Mouse (Mus musculus): ENCODE results near the gene Pdgfb. TPM values are rescaled to one million over a fixed set of nuclear protein-coding genes. Genes with fewer than 3 reads are reported as not detected.

The Pdgfb gene
- polyA plus RNA-seq (2014; fragmentation: Nextera tagmentation; extraction: Ambion mirVana), result 5.0 and 5.8 TPM in 2 replicates

GRCm38 (mm10) chr15:80014321-80015210 is at the start of gene Pdgfb:
Pdgfb (minus strand) TSS chr15:80014977.
- Histone ChIP-seq H3K27ac (ENCODE audit: low read depth, low read length) (peak within 1 kb of the TSS; percentile 43; the same call in 1 of the 2 replicates), H3K27me3 (ENCODE audit: control insufficient read depth, insufficient read depth, low read length) (peaks cover 56% of the 10 kb centered on the region), H3K9ac (ENCODE audit: low read depth, low read length) (peak within 1 kb of the TSS; percentile 82), H3K9me3 (ENCODE audit: control insufficient read depth, low read length) (no peaks in the 10 kb centered on the region), H3K4me3 (ENCODE audit: low read length) (peak within 1 kb of the TSS; percentile 67), H3K4me2 (replicated peaks; ENCODE audit: low read depth, low read length) (peak within 1 kb of the TSS; percentile 99), H3K36me3 (ENCODE audit: control insufficient read depth, insufficient read depth, low read length) (no peaks in the 10 kb centered on the region), H3K4me1 (ENCODE audit: control insufficient read depth, insufficient read depth, low read length) (peaks cover 29% of the 10 kb centered on the region; the same call in 1 of the 2 replicates)
- no peak for ATAC-seq (ENCODE audit: low FRiP score, low TSS enrichment)
- under 1% methylated on average over 58 of the region's 60 CpGs for WGBS

DNA sequence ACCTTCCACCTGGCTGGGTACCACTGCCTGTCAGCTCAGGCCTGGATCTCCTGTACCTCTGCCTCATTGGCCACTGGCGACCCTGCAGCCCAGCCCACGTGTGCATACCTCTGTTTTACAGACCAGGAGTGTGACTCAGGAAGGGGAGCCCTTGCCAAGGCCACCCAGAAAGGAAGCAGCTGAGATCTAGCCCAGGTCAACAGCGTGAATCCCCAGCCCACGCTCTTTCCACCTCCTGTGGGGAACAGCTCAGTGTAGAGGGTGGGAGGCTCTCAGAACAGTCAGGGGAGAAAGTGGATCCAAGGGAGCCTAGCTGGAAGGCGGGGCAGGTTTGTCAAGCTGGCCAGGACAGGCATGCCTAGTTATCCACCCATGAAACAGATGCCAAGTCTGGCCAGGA is 48.0 kb upstream of the Pdgfb start:
- no peak overlapping the region for H3K9ac ChIP-seq (ENCODE audit: low read depth, low read length)
- no peaks in the 10 kb centered on the region for H3K36me3 ChIP-seq (ENCODE audit: control insufficient read depth, insufficient read depth, low read length)
- H3K9me3 ChIP-seq (ENCODE audit: control insufficient read depth, low read length), result no peaks in the 10 kb centered on the region
- H3K27me3 ChIP-seq (ENCODE audit: control insufficient read depth, insufficient read depth, low read length), result no peaks in the 10 kb centered on the region
- WGBS, result 41% methylated on average over 5 of the region's 5 CpGs
- H3K4me3 ChIP-seq (ENCODE audit: low read length), result no peak overlapping the region
- H3K4me1 ChIP-seq (ENCODE audit: control insufficient read depth, insufficient read depth, low read length), result no peaks in the 10 kb centered on the region; the same call in 1 of the 2 replicates
- no peak for ATAC-seq (ENCODE audit: low FRiP score, low TSS enrichment)
- no peak overlapping the region for H3K4me2 ChIP-seq (replicated peaks; ENCODE audit: low read depth, low read length)
- H3K27ac ChIP-seq (ENCODE audit: low read depth, low read length), result no peak overlapping the region

DNA sequence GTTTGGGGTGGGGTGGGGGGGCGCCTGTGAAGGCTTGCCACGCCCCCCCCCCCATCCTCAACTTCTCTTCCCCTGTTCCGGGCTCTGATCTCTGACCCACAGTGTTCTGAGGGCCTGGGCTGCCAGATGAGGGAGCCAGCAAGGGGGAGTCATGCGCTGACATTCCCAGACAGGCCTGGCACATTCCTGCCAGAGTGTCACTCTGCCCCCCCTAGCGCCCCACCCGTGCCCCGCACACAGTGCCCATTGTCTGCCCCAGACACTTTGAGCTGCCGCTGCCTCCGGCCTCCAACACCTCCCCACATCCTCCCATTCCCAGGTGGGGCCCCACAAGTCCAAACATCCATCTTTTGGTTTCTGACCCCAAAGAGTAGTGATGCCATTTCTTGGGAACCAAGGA is 47.6 kb upstream of the Pdgfb start:
- H3K4me2 ChIP-seq (replicated peaks; ENCODE audit: low read depth, low read length), result no peak overlapping the region
- H3K9ac ChIP-seq (ENCODE audit: low read depth, low read length), result no peak overlapping the region
- H3K27ac ChIP-seq (ENCODE audit: low read depth, low read length), result no peak overlapping the region
- H3K4me1 ChIP-seq (ENCODE audit: control insufficient read depth, insufficient read depth, low read length), result no peaks in the 10 kb centered on the region; the same call in 1 of the 2 replicates
- no peaks in the 10 kb centered on the region for H3K9me3 ChIP-seq (ENCODE audit: control insufficient read depth, low read length)
- H3K27me3 ChIP-seq (ENCODE audit: control insufficient read depth, insufficient read depth, low read length), result no peaks in the 10 kb centered on the region
- no peaks in the 10 kb centered on the region for H3K36me3 ChIP-seq (ENCODE audit: control insufficient read depth, insufficient read depth, low read length)
- H3K4me3 ChIP-seq (ENCODE audit: low read length), result no peak overlapping the region
- no peak for ATAC-seq (ENCODE audit: low FRiP score, low TSS enrichment)
- WGBS, result 74% methylated on average over 7 of the region's 9 CpGs

GRCm38 (mm10) chr15:80061071-80061550 is 46.3 kb upstream of the Pdgfb start:
- 78% methylated on average over 4 of the region's 4 CpGs for WGBS
- no peak for ATAC-seq (ENCODE audit: low FRiP score, low TSS enrichment)
- H3K36me3 ChIP-seq (ENCODE audit: control insufficient read depth, insufficient read depth, low read length), result no peaks in the 10 kb centered on the region
- no peaks in the 10 kb centered on the region for H3K9me3 ChIP-seq (ENCODE audit: control insufficient read depth, low read length)
- H3K9ac ChIP-seq (ENCODE audit: low read depth, low read length), result no peak overlapping the region
- no peak overlapping the region for H3K27ac ChIP-seq (ENCODE audit: low read depth, low read length)
- no peak overlapping the region for H3K4me3 ChIP-seq (ENCODE audit: low read length)
- H3K27me3 ChIP-seq (ENCODE audit: control insufficient read depth, insufficient read depth, low read length), result no peaks in the 10 kb centered on the region
- no peaks in the 10 kb centered on the region; the same call in 1 of the 2 replicates for H3K4me1 ChIP-seq (ENCODE audit: control insufficient read depth, insufficient read depth, low read length)
- H3K4me2 ChIP-seq (replicated peaks; ENCODE audit: low read depth, low read length), result no peak overlapping the region

GRCm38 (mm10) chr15:80060356-80061070 is 45.7 kb upstream of the Pdgfb start:
- H3K4me1 ChIP-seq (ENCODE audit: control insufficient read depth, insufficient read depth, low read length), result no peaks in the 10 kb centered on the region; the same call in 1 of the 2 replicates
- no peaks in the 10 kb centered on the region for H3K36me3 ChIP-seq (ENCODE audit: control insufficient read depth, insufficient read depth, low read length)
- no peak overlapping the region for H3K4me2 ChIP-seq (replicated peaks; ENCODE audit: low read depth, low read length)
- H3K27ac ChIP-seq (ENCODE audit: low read depth, low read length), result no peak overlapping the region
- H3K27me3 ChIP-seq (ENCODE audit: control insufficient read depth, insufficient read depth, low read length), result no peaks in the 10 kb centered on the region
- 91% methylated on average over 8 of the region's 8 CpGs for WGBS
- H3K9ac ChIP-seq (ENCODE audit: low read depth, low read length), result no peak overlapping the region
- ATAC-seq (ENCODE audit: low FRiP score, low TSS enrichment), result no peak
- no peak overlapping the region for H3K4me3 ChIP-seq (ENCODE audit: low read length)
- no peaks in the 10 kb centered on the region for H3K9me3 ChIP-seq (ENCODE audit: control insufficient read depth, low read length)

DNA sequence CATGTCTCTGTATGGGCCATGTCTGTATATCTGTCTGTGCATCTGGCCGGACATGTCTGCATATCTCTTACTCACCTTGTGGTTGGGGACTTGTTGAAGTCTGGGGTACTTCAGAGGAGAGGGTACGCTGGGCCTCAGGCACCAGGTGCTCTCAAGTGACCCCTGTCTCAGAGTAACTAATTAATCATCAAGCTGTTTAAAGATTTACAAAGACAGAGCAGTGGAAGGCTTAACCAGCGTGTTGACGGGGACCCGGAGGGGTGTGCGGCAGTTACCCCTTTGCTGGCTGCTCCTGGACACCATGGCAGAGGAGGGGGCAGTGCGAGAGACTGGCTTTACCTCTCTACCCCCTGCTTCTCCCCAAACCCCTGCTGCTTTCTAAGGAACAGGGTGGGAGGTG is 44.8 kb upstream of the Pdgfb start:
- 39% methylated on average over 7 of the region's 7 CpGs for WGBS

GRCm38 (mm10) chr15:80058151-80058550 is 43.4 kb upstream of the Pdgfb start:
- 84% methylated on average over 7 of the region's 7 CpGs for WGBS
- Histone ChIP-seq H3K4me2 (replicated peaks; ENCODE audit: low read depth, low read length) (no peak overlapping the region), H3K4me1 (ENCODE audit: control insufficient read depth, insufficient read depth, low read length) (no peaks in the 10 kb centered on the region; the same call in 1 of the 2 replicates), H3K4me3 (ENCODE audit: low read length) (no peak overlapping the region), H3K9me3 (ENCODE audit: control insufficient read depth, low read length) (no peaks in the 10 kb centered on the region), H3K27ac (ENCODE audit: low read depth, low read length) (no peak overlapping the region), H3K36me3 (ENCODE audit: control insufficient read depth, insufficient read depth, low read length) (no peaks in the 10 kb centered on the region), H3K9ac (ENCODE audit: low read depth, low read length) (no peak overlapping the region), H3K27me3 (ENCODE audit: control insufficient read depth, insufficient read depth, low read length) (no peaks in the 10 kb centered on the region)
- no peak for ATAC-seq (ENCODE audit: low FRiP score, low TSS enrichment)

More for the DNA sequence above, 44.8 kb upstream of the Pdgfb start:
- peak overlapping the region; percentile 13; the same call in 1 of the 2 replicates for H3K27ac ChIP-seq (ENCODE audit: low read depth, low read length)
- peak; percentile 37; the same call in 1 of the 2 replicates for ATAC-seq (ENCODE audit: low FRiP score, low TSS enrichment)
- H3K4me1 ChIP-seq (ENCODE audit: control insufficient read depth, insufficient read depth, low read length), result no peaks in the 10 kb centered on the region; the same call in 1 of the 2 replicates
- H3K27me3 ChIP-seq (ENCODE audit: control insufficient read depth, insufficient read depth, low read length), result no peaks in the 10 kb centered on the region
- no peak overlapping the region for H3K4me2 ChIP-seq (replicated peaks; ENCODE audit: low read depth, low read length)
- no peak overlapping the region for H3K9ac ChIP-seq (ENCODE audit: low read depth, low read length)
- no peaks in the 10 kb centered on the region for H3K36me3 ChIP-seq (ENCODE audit: control insufficient read depth, insufficient read depth, low read length)
- no peaks in the 10 kb centered on the region for H3K9me3 ChIP-seq (ENCODE audit: control insufficient read depth, low read length)
- no peak overlapping the region for H3K4me3 ChIP-seq (ENCODE audit: low read length)

DNA sequence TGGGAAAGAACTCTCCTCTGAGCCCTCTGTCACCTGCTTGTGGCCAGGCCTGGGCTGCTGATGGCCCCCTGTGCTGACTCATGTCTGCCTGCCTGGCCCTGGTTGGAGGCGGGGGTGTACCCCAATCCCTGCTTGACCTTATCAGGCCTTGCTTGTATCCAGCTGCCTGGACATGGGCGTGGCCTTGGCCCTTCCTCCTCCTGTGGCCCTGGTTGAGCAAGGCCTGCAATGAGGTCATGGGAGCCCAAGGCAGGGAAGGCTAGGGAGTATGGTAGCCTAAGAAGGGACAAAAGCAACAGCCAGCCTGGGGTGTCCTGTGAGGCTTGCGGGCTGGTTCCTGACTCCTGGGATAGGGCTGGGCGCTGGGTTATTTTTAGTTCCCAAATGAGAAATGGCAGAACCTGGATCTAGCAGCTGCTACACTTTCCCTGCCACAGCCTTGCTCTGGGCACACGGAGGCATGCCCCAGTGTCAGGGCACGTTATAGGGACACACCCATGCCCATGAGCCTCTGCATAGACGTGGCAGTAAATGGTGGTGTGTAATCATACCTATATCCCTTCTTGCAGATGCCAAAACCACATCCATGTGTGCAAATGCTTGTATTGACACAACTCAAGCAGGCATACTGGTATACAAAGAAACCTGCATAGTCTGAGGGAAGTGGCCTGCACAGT is 39.4 kb upstream of the Pdgfb start:
- no peaks in the 10 kb centered on the region for H3K27me3 ChIP-seq (ENCODE audit: control insufficient read depth, insufficient read depth, low read length)
- no peaks in the 10 kb centered on the region for H3K4me1 ChIP-seq (ENCODE audit: control insufficient read depth, insufficient read depth, low read length)
- peak; percentile 26; the same call in 1 of the 2 replicates for ATAC-seq (ENCODE audit: low FRiP score, low TSS enrichment)
- WGBS, result 86% methylated on average over 7 of the region's 7 CpGs
- H3K4me2 ChIP-seq (replicated peaks; ENCODE audit: low read depth, low read length), result no peak overlapping the region
- no peaks in the 10 kb centered on the region for H3K9me3 ChIP-seq (ENCODE audit: control insufficient read depth, low read length)
- H3K27ac ChIP-seq (ENCODE audit: low read depth, low read length), result no peak overlapping the region
- H3K4me3 ChIP-seq (ENCODE audit: low read length), result no peak overlapping the region
- no peaks in the 10 kb centered on the region for H3K36me3 ChIP-seq (ENCODE audit: control insufficient read depth, insufficient read depth, low read length)
- H3K9ac ChIP-seq (ENCODE audit: low read depth, low read length), result no peak overlapping the region
